Mouse (Mus musculus): ENCODE data around the gene Ubash3b. TPM values are rescaled to one million over a fixed set of nuclear protein-coding genes. Genes with fewer than 3 reads are reported as not detected.

Gene Ubash3b
- polyA plus RNA-seq, 1 experiment from 2014 or later: 8.1 TPM

GRCm38 (mm10) chr9:41105201-41105643 lies 56.3 kb downstream of the Ubash3b start:
- H3K4me1 ChIP-seq: peaks cover 9% of the 10 kb centered on the region; the same call in 1 of the 2 replicates
- WGBS: 50% methylated on average over 7 of the region's 7 CpGs
- no peaks in the 10 kb centered on the region for H3K9me3 ChIP-seq
- no peak overlapping the region for H3K9ac ChIP-seq (replicated peaks)
- no peak overlapping the region for H3K4me2 ChIP-seq (replicated peaks)
- no peak overlapping the region for H3K4me3 ChIP-seq
- H3K27ac ChIP-seq (replicated peaks): no peak overlapping the region
- ATAC-seq (ENCODE audit: low FRiP score, low read depth): no peak
- no peaks in the 10 kb centered on the region for H3K36me3 ChIP-seq
- no peaks in the 10 kb centered on the region for H3K27me3 ChIP-seq

- 97% methylated on average over 8 of the region's 8 CpGs for WGBS
- Histone ChIP-seq H3K4me2 (replicated peaks) (no peak overlapping the region), H3K4me3 (no peak overlapping the region), H3K9me3 (no peaks in the 10 kb centered on the region), H3K36me3 (no peaks in the 10 kb centered on the region), H3K27me3 (no peaks in the 10 kb centered on the region), H3K27ac (replicated peaks) (no peak overlapping the region), H3K4me1 (peaks cover 9% of the 10 kb centered on the region; the same call in 1 of the 2 replicates), H3K9ac (replicated peaks) (no peak overlapping the region)
- no peak for ATAC-seq (ENCODE audit: low FRiP score, low read depth)
Measured at GRCm38 (mm10) chr9:41103722-41104121, 57.8 kb downstream of the Ubash3b start.

DNA sequence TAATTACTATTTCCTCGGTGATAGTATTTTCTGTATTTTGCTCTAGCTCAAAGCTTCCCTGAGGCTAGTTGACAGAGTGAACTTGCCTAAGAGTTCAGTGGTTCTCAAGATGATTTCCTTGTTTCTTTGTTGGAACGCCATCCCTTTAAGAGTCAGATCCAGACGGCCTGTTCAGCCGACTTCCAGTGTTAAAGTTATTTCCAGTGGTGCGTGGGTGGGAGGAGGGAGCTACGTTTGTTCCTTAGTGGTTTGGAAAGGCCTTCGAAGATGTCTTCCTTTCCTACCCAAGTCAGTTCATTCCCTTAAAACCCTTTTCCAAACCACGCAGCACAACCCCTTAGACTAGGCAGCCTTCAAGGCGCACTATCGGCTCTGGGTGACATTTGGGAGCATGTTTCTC lies 58.9 kb downstream of the Ubash3b start:
- no peak overlapping the region for H3K4me3 ChIP-seq
- H3K27ac ChIP-seq (replicated peaks): no peak overlapping the region
- H3K4me1 ChIP-seq: peaks cover 9% of the 10 kb centered on the region; the same call in 1 of the 2 replicates
- no peaks in the 10 kb centered on the region for H3K9me3 ChIP-seq
- WGBS: 85% methylated on average over 10 of the region's 10 CpGs
- H3K27me3 ChIP-seq: no peaks in the 10 kb centered on the region
- ATAC-seq (ENCODE audit: low FRiP score, low read depth): no peak
- no peak overlapping the region for H3K9ac ChIP-seq (replicated peaks)
- H3K4me2 ChIP-seq (replicated peaks): no peak overlapping the region
- no peaks in the 10 kb centered on the region for H3K36me3 ChIP-seq

DNA sequence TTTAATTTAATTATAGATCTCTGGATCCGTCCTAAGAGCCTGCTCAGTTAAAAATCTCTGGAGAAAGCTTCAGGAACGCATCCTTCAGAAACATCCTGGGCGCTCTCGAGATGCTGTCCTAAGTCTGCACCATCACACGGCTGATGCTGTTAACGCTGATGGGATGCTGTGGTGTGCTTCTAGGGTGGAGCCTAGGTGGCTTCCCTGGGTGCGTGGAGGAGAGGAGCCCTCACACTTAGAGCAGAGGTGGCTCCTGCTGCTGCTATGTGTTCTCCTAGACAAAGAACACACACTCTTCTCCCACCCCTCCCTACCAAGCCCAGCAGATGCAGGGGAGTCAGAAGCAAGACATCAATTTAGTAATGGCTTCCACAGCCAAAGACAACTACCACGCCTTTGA lies 61.6 kb downstream of the Ubash3b start:
- Histone ChIP-seq H3K4me1 (peaks cover 2% of the 10 kb centered on the region; the same call in 1 of the 2 replicates), H3K9ac (replicated peaks) (no peak overlapping the region), H3K36me3 (no peaks in the 10 kb centered on the region), H3K27me3 (0 out of 2 replicates have a peak, but pooled peaks cover 3% of the 10 kb centered on the region), H3K27ac (replicated peaks) (no peak overlapping the region), H3K4me2 (replicated peaks) (no peak overlapping the region), H3K9me3 (no peaks in the 10 kb centered on the region), H3K4me3 (no peak overlapping the region)
- no peak for ATAC-seq (ENCODE audit: low FRiP score, low read depth)
- WGBS: 79% methylated on average over 8 of the region's 8 CpGs

DNA sequence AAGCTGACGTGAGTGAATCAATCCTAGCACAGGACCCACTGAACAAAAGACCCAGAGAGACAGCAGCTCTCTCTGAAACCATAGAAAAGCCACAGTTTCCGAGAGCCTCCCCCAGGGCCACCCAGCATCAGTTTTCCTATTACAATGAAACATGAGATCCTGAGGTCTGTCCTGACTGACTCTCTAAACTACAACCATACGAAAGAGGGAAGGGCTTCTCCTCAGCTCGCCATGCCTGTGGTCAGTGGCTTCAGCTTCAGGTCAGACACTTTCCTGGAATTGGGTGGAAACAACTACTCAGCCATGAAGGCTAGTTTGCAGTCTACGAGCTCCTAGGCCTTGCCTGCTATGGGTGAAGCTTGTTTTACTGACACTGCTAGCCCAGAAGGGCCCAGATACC lies 62.4 kb downstream of the Ubash3b start:
- WGBS: 58% methylated on average over 5 of the region's 5 CpGs
- Histone ChIP-seq H3K4me2 (replicated peaks) (no peak overlapping the region), H3K4me1 (no peaks in the 10 kb centered on the region), H3K27me3 (0 out of 2 replicates have a peak, but pooled peaks cover 3% of the 10 kb centered on the region), H3K9me3 (no peaks in the 10 kb centered on the region), H3K36me3 (no peaks in the 10 kb centered on the region), H3K27ac (replicated peaks) (no peak overlapping the region), H3K4me3 (no peak overlapping the region), H3K9ac (replicated peaks) (no peak overlapping the region)
- no peak for ATAC-seq (ENCODE audit: low FRiP score, low read depth)

GRCm38 (mm10) chr9:41098065-41098464 lies 63.4 kb downstream of the Ubash3b start:
- no peaks in the 10 kb centered on the region for H3K9me3 ChIP-seq
- H3K36me3 ChIP-seq: no peaks in the 10 kb centered on the region
- no peak overlapping the region for H3K27ac ChIP-seq (replicated peaks)
- whole genome bisulfite sequencing: 92% methylated on average over 6 of the region's 6 CpGs
- no peak overlapping the region for H3K4me3 ChIP-seq
- H3K27me3 ChIP-seq: 0 out of 2 replicates have a peak, but pooled peaks cover 3% of the 10 kb centered on the region
- no peak overlapping the region for H3K4me2 ChIP-seq (replicated peaks)
- H3K4me1 ChIP-seq: no peaks in the 10 kb centered on the region
- ATAC-seq (ENCODE audit: low FRiP score, low read depth): no peak
- no peak overlapping the region for H3K9ac ChIP-seq (replicated peaks)

DNA sequence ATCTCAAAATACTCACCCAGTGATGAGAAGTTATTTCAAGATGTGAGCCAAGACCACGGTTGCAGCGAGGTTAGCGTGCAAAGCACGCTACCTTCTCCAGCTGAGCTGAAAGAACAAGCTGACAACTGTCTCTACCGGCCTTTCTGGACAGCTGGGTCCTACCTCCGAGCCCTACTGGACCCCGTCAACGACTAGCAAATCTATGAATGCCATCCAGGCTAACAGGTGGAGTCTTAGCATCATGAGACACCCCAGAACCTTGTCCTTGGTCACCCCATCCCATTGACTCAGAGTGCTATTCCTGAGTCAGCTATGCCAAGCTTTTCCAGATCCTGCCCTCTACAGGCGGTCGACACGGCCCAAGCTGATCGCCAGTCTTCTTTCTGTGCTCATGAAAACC lies 69.5 kb downstream of the Ubash3b start:
- H3K4me1 ChIP-seq: no peaks in the 10 kb centered on the region
- H3K27ac ChIP-seq (replicated peaks): no peak overlapping the region
- no peaks in the 10 kb centered on the region for H3K9me3 ChIP-seq
- ATAC-seq (ENCODE audit: low FRiP score, low read depth): no peak
- H3K4me2 ChIP-seq (replicated peaks): no peak overlapping the region
- H3K27me3 ChIP-seq: 0 out of 2 replicates have a peak, but pooled peaks cover 2% of the 10 kb centered on the region
- no peaks in the 10 kb centered on the region for H3K36me3 ChIP-seq
- no peak overlapping the region for H3K4me3 ChIP-seq
- 91% methylated on average over 12 of the region's 12 CpGs for WGBS
- no peak overlapping the region for H3K9ac ChIP-seq (replicated peaks)

GRCm38 (mm10) chr9:41091187-41091586 lies 70.3 kb downstream of the Ubash3b start:
- Histone ChIP-seq H3K4me1 (no peaks in the 10 kb centered on the region), H3K4me3 (no peak overlapping the region), H3K4me2 (replicated peaks) (no peak overlapping the region), H3K9ac (replicated peaks) (no peak overlapping the region), H3K9me3 (no peaks in the 10 kb centered on the region), H3K27me3 (no peaks in the 10 kb centered on the region), H3K36me3 (no peaks in the 10 kb centered on the region), H3K27ac (replicated peaks) (no peak overlapping the region)
- 88% methylated on average over 7 of the region's 7 CpGs for WGBS
- ATAC-seq (ENCODE audit: low FRiP score, low read depth): no peak

DNA sequence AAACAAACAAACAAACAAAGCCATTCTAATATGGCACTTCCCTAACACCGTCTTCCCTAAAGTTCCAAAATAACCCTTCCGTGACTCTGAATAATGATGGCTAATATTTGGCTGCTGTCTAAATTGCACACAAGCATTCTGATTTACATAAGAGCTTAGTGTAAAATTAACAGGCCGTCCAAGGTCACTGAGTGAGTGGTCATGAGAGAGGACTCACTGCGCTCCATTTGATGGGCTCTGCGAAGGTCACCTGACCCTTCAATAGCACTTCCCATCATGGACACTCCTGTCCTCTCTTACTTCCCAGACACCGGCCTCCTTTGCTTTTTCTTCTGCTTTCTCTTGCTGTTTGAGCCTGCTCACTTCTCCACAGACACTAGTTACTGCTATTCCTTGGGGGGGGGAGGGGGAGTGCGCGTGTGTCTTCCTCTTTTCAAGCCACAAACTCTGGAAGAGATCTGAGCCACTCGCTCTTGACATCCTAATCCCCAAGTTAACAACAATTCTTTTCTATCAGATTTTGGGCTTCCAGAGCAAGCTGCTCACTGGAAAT lies 73.6 kb downstream of the Ubash3b start:
- no peak overlapping the region for H3K4me3 ChIP-seq
- H3K27ac ChIP-seq (replicated peaks): no peak overlapping the region
- 79% methylated on average over 9 of the region's 9 CpGs for WGBS
- no peaks in the 10 kb centered on the region for H3K27me3 ChIP-seq
- ATAC-seq (ENCODE audit: low FRiP score, low read depth): no peak
- no peak overlapping the region for H3K4me2 ChIP-seq (replicated peaks)
- no peaks in the 10 kb centered on the region for H3K36me3 ChIP-seq
- peaks cover 8% of the 10 kb centered on the region; the same call in 1 of the 2 replicates for H3K4me1 ChIP-seq
- no peaks in the 10 kb centered on the region for H3K9me3 ChIP-seq
- H3K9ac ChIP-seq (replicated peaks): no peak overlapping the region

GRCm38 (mm10) chr9:41084191-41084901 lies 77.2 kb downstream of the Ubash3b start:
- peaks cover 12% of the 10 kb centered on the region; the same call in 1 of the 2 replicates for H3K4me1 ChIP-seq
- no peak overlapping the region for H3K4me2 ChIP-seq (replicated peaks)
- H3K9me3 ChIP-seq: no peaks in the 10 kb centered on the region
- H3K27me3 ChIP-seq: no peaks in the 10 kb centered on the region
- H3K27ac ChIP-seq (replicated peaks): no peak overlapping the region
- no peaks in the 10 kb centered on the region for H3K36me3 ChIP-seq
- WGBS: 60% methylated on average over 11 of the region's 11 CpGs
- no peak for ATAC-seq (ENCODE audit: low FRiP score, low read depth)
- no peak overlapping the region for H3K4me3 ChIP-seq
- H3K9ac ChIP-seq (replicated peaks): no peak overlapping the region

- Histone ChIP-seq H3K27ac (replicated peaks) (no peak overlapping the region), H3K27me3 (no peaks in the 10 kb centered on the region), H3K4me3 (no peak overlapping the region), H3K9ac (replicated peaks) (no peak overlapping the region), H3K36me3 (no peaks in the 10 kb centered on the region), H3K4me2 (replicated peaks) (no peak overlapping the region), H3K4me1 (peaks cover 13% of the 10 kb centered on the region; the same call in 1 of the 2 replicates), H3K9me3 (no peaks in the 10 kb centered on the region)
- ATAC-seq (ENCODE audit: low FRiP score, low read depth): no peak
- 82% methylated on average over 6 of the region's 6 CpGs for WGBS
Measured at GRCm38 (mm10) chr9:41083386-41084055, 78.0 kb downstream of the Ubash3b start.

DNA sequence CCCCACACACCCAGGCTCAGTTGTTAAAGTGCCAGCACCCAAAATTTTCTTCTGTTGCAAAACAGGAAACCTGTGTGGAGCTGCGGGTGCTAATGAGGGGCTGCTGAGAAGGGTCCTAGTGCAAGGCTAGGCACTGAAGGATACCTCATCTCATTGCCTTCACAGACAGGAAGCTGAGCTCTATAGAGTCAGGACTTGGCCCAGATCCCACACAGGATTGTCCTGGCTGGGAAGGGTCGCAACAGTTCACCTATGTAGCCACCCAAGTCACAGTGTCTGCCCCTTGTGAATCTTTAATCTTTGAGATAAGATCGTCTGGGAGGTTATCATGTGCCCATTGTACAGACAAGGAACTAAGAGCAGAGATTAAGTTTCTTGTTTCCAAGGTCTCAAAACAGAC lies 78.6 kb downstream of the Ubash3b start:
- ATAC-seq (ENCODE audit: low FRiP score, low read depth): no peak
- Histone ChIP-seq H3K27me3 (no peaks in the 10 kb centered on the region), H3K4me1 (peaks cover 20% of the 10 kb centered on the region), H3K9ac (replicated peaks) (no peak overlapping the region), H3K4me3 (no peak overlapping the region), H3K27ac (replicated peaks) (no peak overlapping the region), H3K36me3 (no peaks in the 10 kb centered on the region), H3K4me2 (replicated peaks) (no peak overlapping the region), H3K9me3 (no peaks in the 10 kb centered on the region)
- WGBS: 96% methylated on average over 3 of the region's 3 CpGs

All from midbrain, embryonic 12.5 days (tissue).